ENCODE assay signal across 11 mouse cellular contexts in genomic region chr3:53703126-53703505, GRCm38 (mm10). TPM values are rescaled to one million over a fixed set of nuclear protein-coding genes. Genes with fewer than 3 reads are reported as not detected.
DNase-seq lines count a peak whose midpoint lies in the region; ATAC-seq and TF ChIP-seq lines count a peak whose summit lies in the region.
"Had no signal": no experiment of that assay in that cellular context is flagged by ENCODE, and none has a peak within 500 bp of the region (broad histone marks: within the 10 kb centered on the region; RNA-seq: fewer than 3 reads in every experiment).

No protein-coding gene starts in this region.

- peak; percentile 48; the same call in 1 of the 2 replicates for ATAC-seq in hindbrain, embryonic 16.5 days
- ATAC-seq in midbrain, postnatal 0 days (ENCODE audit: low FRiP score): no peak
- ATAC-seq: lung, postnatal 0 days had no signal

- intact Hi-C loops in left cerebral cortex, postnatal 4 days (cut with DNase I): no loop called here
- intact Hi-C loops in left cerebral cortex, postnatal 36 days (cut with DNase I): no loop called here

- H3K4me1 ChIP-seq in hindbrain, embryonic 16.5 days (ENCODE audit: control insufficient read depth, insufficient read depth, low read depth, low read length): no peaks in the 10 kb centered on the region; the same call in 1 of the 2 replicates
- no peaks in the 10 kb centered on the region for H3K4me1 ChIP-seq in midbrain, postnatal 0 days (ENCODE audit: insufficient read depth, low read length)
- H3K4me1 ChIP-seq: embryonic facial prominence, embryonic 15.5 days; neural tube, embryonic 12.5 days had no signal

- WGBS in hindbrain, embryonic 16.5 days: 71% methylated on average over 8 of the region's 8 CpGs
- 77% methylated on average over 8 of the region's 8 CpGs for WGBS in midbrain, postnatal 0 days

- no peak overlapping the region for H3K4me2 ChIP-seq in hindbrain, embryonic 16.5 days (ENCODE audit: low read length)
- H3K4me2 ChIP-seq in midbrain, postnatal 0 days (ENCODE audit: low read depth, low read length, poor library complexity, severe bottlenecking): no peak overlapping the region
- H3K4me2 ChIP-seq: embryonic facial prominence, embryonic 15.5 days; neural tube, embryonic 12.5 days had no signal

- no peaks in the 10 kb centered on the region for H3K36me3 ChIP-seq in hindbrain, embryonic 16.5 days (ENCODE audit: control insufficient read depth, insufficient read depth, low read length)
- H3K36me3 ChIP-seq in midbrain, postnatal 0 days (ENCODE audit: insufficient read depth, low read length): no peaks in the 10 kb centered on the region
- H3K36me3 ChIP-seq: embryonic facial prominence, embryonic 15.5 days; G1E; neural tube, embryonic 12.5 days had no signal

- no peak overlapping the region for H3K9ac ChIP-seq in hindbrain, embryonic 16.5 days (ENCODE audit: low read depth, low read length)
- no peak overlapping the region for H3K9ac ChIP-seq in midbrain, postnatal 0 days (replicated peaks; ENCODE audit: low read length, poor library complexity, severe bottlenecking)
- H3K9ac ChIP-seq: embryonic facial prominence, embryonic 15.5 days; neural tube, embryonic 12.5 days had no signal

- no peak overlapping the region for H3K4me3 ChIP-seq in hindbrain, embryonic 16.5 days (ENCODE audit: low read length)
- H3K4me3 ChIP-seq in midbrain, postnatal 0 days (ENCODE audit: low read depth, low read length): no peak overlapping the region
- H3K4me3 ChIP-seq: embryonic facial prominence, embryonic 15.5 days; neural tube, embryonic 12.5 days had no signal

- H3K9me3 ChIP-seq in hindbrain, embryonic 16.5 days (ENCODE audit: control insufficient read depth, low read length): no peaks in the 10 kb centered on the region
- no peaks in the 10 kb centered on the region for H3K9me3 ChIP-seq in midbrain, postnatal 0 days (ENCODE audit: low read length)
- H3K9me3 ChIP-seq: embryonic facial prominence, embryonic 15.5 days; neural tube, embryonic 12.5 days had no signal

- no peak for TF ChIP-seq CTCF in midbrain, postnatal 0 days (IDR thresholded peaks at IDR 0.05)

- peak; percentile 55 for DNase-seq in left cerebral cortex, postnatal 4 days
- DNase-seq in left cerebral cortex, postnatal 36 days (ENCODE audit: low spot score in 2 of 2): no peak
- DNase-seq in cerebellum, adult 9-11 months: peak; percentile 81
- peak; percentile 35 for DNase-seq in midbrain, postnatal 0 days (ENCODE audit: low spot score)
- no peak for DNase-seq in left cerebral cortex, adult 8-10 months (ENCODE audit: low spot score in 2 of 2)
- DNase-seq in adrenal gland, postnatal 4 days (ENCODE audit: low spot score in 2 of 2): no peak

- H3K27me3 ChIP-seq in hindbrain, embryonic 16.5 days (replicated peaks; ENCODE audit: control insufficient read depth, insufficient read depth, low read length): no peaks in the 10 kb centered on the region
- H3K27me3 ChIP-seq in midbrain, postnatal 0 days (ENCODE audit: insufficient read depth, low read length): no peaks in the 10 kb centered on the region
- H3K27me3 ChIP-seq: embryonic facial prominence, embryonic 15.5 days; neural tube, embryonic 12.5 days had no signal

- no peak overlapping the region for H3K27ac ChIP-seq in hindbrain, embryonic 16.5 days (ENCODE audit: low read depth, low read length)
- no peak overlapping the region for H3K27ac ChIP-seq in midbrain, postnatal 0 days (ENCODE audit: low read depth, low read length)
- H3K27ac ChIP-seq: embryonic facial prominence, embryonic 15.5 days; neural tube, embryonic 12.5 days had no signal

RNA-seq across cellular contexts. Expression of gene Frem2, which starts 46.0 kb away (rescaled TPM):
- 10 to 100 TPM in 1 of 2 experiments, 1 to 10 TPM in 1; 8.3 to 14.7 TPM for total RNA-seq in left cerebral cortex, postnatal 4 days (2021)
- 1 to 10 TPM; 1.2 to 1.5 TPM for total RNA-seq in left cerebral cortex, postnatal 36 days (2021)
- 1.7 TPM in 2 replicates for polyA plus RNA-seq in hindbrain, embryonic 16.5 days (2015; fragmentation: Nextera tagmentation; extraction: Ambion mirVana)
- 8.8 and 10.0 TPM in 2 replicates for total RNA-seq in midbrain, postnatal 0 days (2014; rRNA removed)
- 1.0 and 1.5 TPM in 2 replicates for polyA plus RNA-seq in midbrain, postnatal 0 days (2015; fragmentation: Nextera tagmentation; extraction: Ambion mirVana)
- 1 to 10 TPM; 1.9 to 2.3 (median 2.1) TPM for total RNA-seq in left cerebral cortex, adult 8-10 months (2022)
- total RNA-seq in adrenal gland, postnatal 4 days (2021): 1 to 10 TPM; 3.8 to 9.6 TPM
- polyA plus RNA-seq: G1E had no signal

Comparison
In these comparisons a context has a peak if more than half of its experiments do, and no peak if none do; other contexts are left out.
1. DNase-seq: peak in left cerebral cortex, postnatal 4 days (single experiment), cerebellum, adult 9-11 months (single experiment) and midbrain, postnatal 0 days (single experiment); none in left cerebral cortex, postnatal 36 days (0 of 2), left cerebral cortex, adult 8-10 months (0 of 2) and adrenal gland, postnatal 4 days (0 of 2).